Mouse (Mus musculus) MEL (cell line): Measurements from ENCODE around the gene Sult2b1.

Experiments
- CTCF ChIP-seq, 3 experiments: IDR thresholded peaks in 2 of 3; conservative IDR thresholded peaks in 1 of 3; 2 replicates each; pipeline ENCODE4 v1.5.1; 2011 to 2012; ENCODE audit warnings: low read length in 3 of 3, low read depth in 2 of 3, mild to moderate bottlenecking in 2 of 3, improper control_type of control experiment in 1 of 3, inconsistent platforms in 1 of 3, mixed read lengths in 1 of 3, moderate library complexity in 1 of 3; ENCODE audit not compliant: control insufficient read depth in 1 of 3, insufficient read depth in 1 of 3, poor library complexity in 1 of 3, severe bottlenecking in 1 of 3
- GATA1 ChIP-seq: IDR thresholded peaks from 2 replicates; pipeline ENCODE4 v1.6.1; 2011; ENCODE audit warnings: low read depth, low read length, improper control_type of control experiment
- JUND ChIP-seq: IDR thresholded peaks from 2 replicates; pipeline ENCODE4 v1.6.1; 2011; ENCODE audit warnings: low read depth, mild to moderate bottlenecking, improper control_type of control experiment, low read length
- POLR2A ChIP-seq, 2 experiments: IDR thresholded peaks; 2 replicates each; pipeline ENCODE4 v1.6.1; 2011 to 2012; ENCODE audit warnings: low read length in 2 of 2, mild to moderate bottlenecking in 2 of 2, control low read depth in 1 of 2, improper control_type of control experiment in 1 of 2, low read depth in 1 of 2, moderate library complexity in 1 of 2; ENCODE audit not compliant: control insufficient read depth in 1 of 2, insufficient read depth in 1 of 2, poor library complexity in 1 of 2
- POLR2AphosphoS2 ChIP-seq: IDR thresholded peaks from 2 replicates; pipeline ENCODE4 v1.6.1; 2011; ENCODE audit warnings: low read length, improper control_type of control experiment
- TCF12 ChIP-seq: IDR thresholded peaks from 2 replicates; pipeline ENCODE4 v1.6.1; 2014; ENCODE audit warnings: low read depth, mild to moderate bottlenecking, inconsistent platforms, low read length, improper control_type of control experiment, moderate library complexity

- TF ChIP-seq POLR2A (IDR thresholded peaks at IDR 0.05; ENCODE audit: control insufficient read depth in 1 of 2, insufficient read depth in 1 of 2, low read depth in 1 of 2, low read length in 2 of 2, poor library complexity in 1 of 2) (no peak), GATA1 (no peak), TCF12 (no peak), CTCF (IDR thresholded peaks at IDR 0.05 in 2 of 3, conservative IDR thresholded peaks at IDR 0.05 in 1 of 3; ENCODE audit: control insufficient read depth in 1 of 3, insufficient read depth in 1 of 3, low read depth in 2 of 3, low read length in 3 of 3, poor library complexity in 1 of 3, severe bottlenecking in 1 of 3) (no peak), JUND (no peak), POLR2AphosphoS2 (no peak)
These were observed 24.0 kb upstream of the Sult2b1 start for GRCm38 (mm10) chr7:45808471-45808870.
